Mouse (Mus musculus) heart, adult 2 months (tissue): ENCODE results near the gene Eno1. TPM values are rescaled to one million over a fixed set of nuclear protein-coding genes. Genes with fewer than 3 reads are reported as not detected.

Experiments
- DNase-seq, 2 experiments: peaks; one replicate each; pipeline ENCODE4 v3.0.0; 2021
- H3K27ac ChIP-seq: fragments of 200-600 bp; 2 replicates; pipeline ENCODE4 v1.8.1; 2022
- H3K27me3 ChIP-seq: fragments of 200-500 bp; 2 replicates; pipeline ENCODE4 v1.6.1; 2012; ENCODE audit warnings: mild to moderate bottlenecking, low read length, inconsistent platforms, mixed read lengths; ENCODE audit not compliant: control insufficient read depth, insufficient read depth
- H3K36me3 ChIP-seq: fragments of 200-500 bp; 2 replicates; pipeline ENCODE4 v1.6.1; 2012; ENCODE audit warnings: low read length, inconsistent platforms; ENCODE audit not compliant: control insufficient read depth, insufficient read depth
- H3K4me1 ChIP-seq: fragments of 200-500 bp; 2 replicates; pipeline ENCODE4 v1.6.1; 2011; ENCODE audit warnings: low read length; ENCODE audit not compliant: control insufficient read depth, insufficient read depth
- H3K4me3 ChIP-seq: fragments of 200-600 bp; 2 replicates; pipeline ENCODE4 v1.8.1; 2022
- H3K79me2 ChIP-seq: fragments of 200-500 bp; replicated peaks from 2 replicates; pipeline ENCODE4 v1.6.1; 2012; ENCODE audit warnings: mild to moderate bottlenecking, inconsistent platforms, low read length, moderate library complexity, mixed read lengths; ENCODE audit not compliant: control insufficient read depth, insufficient read depth
- H3K9ac ChIP-seq: fragments of 200-500 bp; 2 replicates; pipeline ENCODE4 v1.6.1; 2012; ENCODE audit warnings: low read depth, mild to moderate bottlenecking, control low read depth, inconsistent platforms, low read length, mixed read lengths
- CTCF ChIP-seq: fragments of 200-600 bp; IDR thresholded peaks from 2 replicates; pipeline ENCODE4 v1.8.1; 2022; ENCODE audit warnings: antibody characterized with exemption, mild to moderate bottlenecking, moderate library complexity
- EP300 ChIP-seq: fragments of 200-500 bp; IDR thresholded peaks from 2 replicates; pipeline ENCODE4 v1.6.1; 2011; ENCODE audit warnings: low read depth, low read length, control low read depth; ENCODE audit not compliant: insufficient read depth
- POLR2A ChIP-seq: fragments of 200-500 bp; IDR thresholded peaks from 2 replicates; pipeline ENCODE4 v1.6.1; 2011; ENCODE audit warnings: mild to moderate bottlenecking, low read depth, low read length, control low read depth; ENCODE audit not compliant: insufficient read depth
- WGBS: fragments of 180-500 bp; shearing (Covaris S2); methylation state at CpG from one replicate; pipeline ENCODE4 v1.1.7; 2018; 5-methylcytosine and 5-hydroxymethylcytosine counted together
- intact Hi-C: fragments of 180-260 bp; cut with DNase I; formaldehyde crosslinking; loops from one replicate; pipeline ENCODE4 v1.15.1; 2025
- polyA plus RNA-seq: library from polyadenylated mRNA; depleted of rRNA; stranded (reverse); fragments of >200 nt; gene quantifications from 2 replicates; pipeline ENCODE4 v1.2.3, GENCODE M21; 2012
- total RNA-seq, 2 experiments: library from RNA; stranded (reverse); gene quantifications; 2 replicates each; pipeline ENCODE4 v1.2.3; 2021

The Eno1 gene
- total and polyA plus RNA-seq, 3 experiments = 111 to 179 (median 113) TPM

GRCm38 (mm10) chr4:150202702-150203101 lies 33.8 kb upstream of the Eno1 start:
- Histone ChIP-seq H3K79me2 (no peaks in the 10 kb centered on the region), H3K27me3 (no peaks in the 10 kb centered on the region), H3K4me1 (no peaks in the 10 kb centered on the region), H3K27ac (no peak overlapping the region), H3K4me3 (no peak overlapping the region), H3K9ac (no peak overlapping the region), H3K36me3 (no peaks in the 10 kb centered on the region)
- peak in 1 of 2 experiments; percentile 22 for DNase-seq
- 78% methylated on average over 5 of the region's 5 CpGs for WGBS
- intact Hi-C loops = no loop called here
- TF ChIP-seq POLR2A = no peak
- no peak for TF ChIP-seq CTCF
- TF ChIP-seq EP300 = no peak

GRCm38 (mm10) chr4:150204877-150205276 lies 31.6 kb upstream of the Eno1 start:
- Histone ChIP-seq H3K27ac (no peak overlapping the region), H3K36me3 (no peaks in the 10 kb centered on the region), H3K4me3 (no peak overlapping the region), H3K79me2 (no peaks in the 10 kb centered on the region), H3K9ac (no peak overlapping the region), H3K27me3 (no peaks in the 10 kb centered on the region), H3K4me1 (no peaks in the 10 kb centered on the region)
- intact Hi-C loops = no loop called here
- WGBS = 84% methylated on average over 3 of the region's 3 CpGs
- no peak for DNase-seq
- TF ChIP-seq EP300 (no peak), CTCF (no peak), POLR2A (no peak)

- WGBS = 90% methylated on average over 5 of the region's 5 CpGs
- Histone ChIP-seq H3K4me3 (no peak overlapping the region), H3K27me3 (no peaks in the 10 kb centered on the region), H3K9ac (no peak overlapping the region), H3K27ac (no peak overlapping the region), H3K4me1 (peaks cover 3% of the 10 kb centered on the region; the same call in 1 of the 2 replicates), H3K79me2 (no peaks in the 10 kb centered on the region), H3K36me3 (no peaks in the 10 kb centered on the region)
- no peak for TF ChIP-seq EP300
- no peak for TF ChIP-seq POLR2A
- no peak for TF ChIP-seq CTCF
- intact Hi-C loops = no loop called here
- DNase-seq = no peak
Measured at GRCm38 (mm10) chr4:150209751-150210150, 26.8 kb upstream of the Eno1 start.

GRCm38 (mm10) chr4:150210306-150210705 lies 26.2 kb upstream of the Eno1 start:
- DNase-seq = no peak
- H3K27ac ChIP-seq = no peak overlapping the region
- no peaks in the 10 kb centered on the region for H3K36me3 ChIP-seq
- peaks cover 3% of the 10 kb centered on the region; the same call in 1 of the 2 replicates for H3K4me1 ChIP-seq
- no peak overlapping the region for H3K9ac ChIP-seq
- TF ChIP-seq CTCF (peak; percentile 17; the same call in 1 of the 2 replicates), POLR2A (no peak), EP300 (no peak)
- no peaks in the 10 kb centered on the region for H3K79me2 ChIP-seq
- H3K4me3 ChIP-seq = no peak overlapping the region
- WGBS = 83% methylated on average over 8 of the region's 8 CpGs
- intact Hi-C loops = no loop called here
- no peaks in the 10 kb centered on the region for H3K27me3 ChIP-seq

- no peak for TF ChIP-seq POLR2A
- TF ChIP-seq EP300 = no peak
- no peak for TF ChIP-seq CTCF
- H3K9ac ChIP-seq = no peak overlapping the region
- H3K27ac ChIP-seq = no peak overlapping the region
- no peak overlapping the region for H3K4me3 ChIP-seq
- no peaks in the 10 kb centered on the region for H3K79me2 ChIP-seq
- H3K36me3 ChIP-seq = no peaks in the 10 kb centered on the region
- intact Hi-C loops = no loop called here
- DNase-seq = no peak
- 56% methylated on average over 10 of the region's 10 CpGs for WGBS
- H3K4me1 ChIP-seq = peaks cover 3% of the 10 kb centered on the region; the same call in 1 of the 2 replicates
- no peaks in the 10 kb centered on the region for H3K27me3 ChIP-seq
Measured at GRCm38 (mm10) chr4:150211930-150212552, 24.5 kb upstream of the Eno1 start.

GRCm38 (mm10) chr4:150212553-150212971 lies 24.0 kb upstream of the Eno1 start:
- no peaks in the 10 kb centered on the region for H3K36me3 ChIP-seq
- peak; percentile 42 to 63 for DNase-seq
- peak overlapping the region; percentile 25; the same call in 1 of the 2 replicates for H3K9ac ChIP-seq
- no peak overlapping the region for H3K4me3 ChIP-seq
- H3K27ac ChIP-seq = no peak overlapping the region
- H3K79me2 ChIP-seq = no peaks in the 10 kb centered on the region
- intact Hi-C loops = no loop called here
- TF ChIP-seq POLR2A (no peak), EP300 (no peak), CTCF (no peak)
- 4% methylated on average over 15 of the region's 15 CpGs for WGBS
- H3K27me3 ChIP-seq = no peaks in the 10 kb centered on the region
- H3K4me1 ChIP-seq = peaks cover 3% of the 10 kb centered on the region; the same call in 1 of the 2 replicates
